Mouse (Mus musculus): ENCODE data around the gene Plekhh3. TPM values are rescaled to one million over a fixed set of nuclear protein-coding genes. Genes with fewer than 3 reads are reported as not detected.

The Plekhh3 gene
- total RNA-seq, 2 experiments from 2014 or later: 13.2 to 13.4 TPM

- DNase-seq (ENCODE audit: low spot score in 2 of 2): no peak
Observed at GRCm38 (mm10) chr11:101187541-101187940, 16.4 kb upstream of the Plekhh3 start.

GRCm38 (mm10) chr11:101186526-101187247 is 15.5 kb upstream of the Plekhh3 start:
- no peak for DNase-seq (ENCODE audit: low spot score in 2 of 2)

DNA sequence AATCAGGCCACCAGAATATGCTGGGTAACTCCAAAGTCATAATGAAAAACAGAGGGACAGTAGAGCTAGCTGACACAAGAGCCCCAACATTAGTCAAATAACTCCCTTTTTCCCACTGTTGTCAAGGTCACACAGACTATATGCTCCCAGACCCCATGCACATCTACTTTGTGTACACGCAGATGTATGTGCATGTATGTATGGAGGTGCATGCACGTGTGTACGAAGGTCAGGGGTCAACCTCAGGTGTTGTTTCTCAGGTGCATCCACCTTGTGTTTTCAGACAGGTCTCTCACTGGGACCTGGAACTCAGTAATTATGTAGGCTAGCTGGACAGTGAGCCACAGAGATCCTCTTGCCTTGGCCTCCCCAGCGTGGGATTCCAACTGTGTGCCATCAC is 14.3 kb upstream of the Plekhh3 start:
- DNase-seq (ENCODE audit: low spot score in 2 of 2): no peak

DNA sequence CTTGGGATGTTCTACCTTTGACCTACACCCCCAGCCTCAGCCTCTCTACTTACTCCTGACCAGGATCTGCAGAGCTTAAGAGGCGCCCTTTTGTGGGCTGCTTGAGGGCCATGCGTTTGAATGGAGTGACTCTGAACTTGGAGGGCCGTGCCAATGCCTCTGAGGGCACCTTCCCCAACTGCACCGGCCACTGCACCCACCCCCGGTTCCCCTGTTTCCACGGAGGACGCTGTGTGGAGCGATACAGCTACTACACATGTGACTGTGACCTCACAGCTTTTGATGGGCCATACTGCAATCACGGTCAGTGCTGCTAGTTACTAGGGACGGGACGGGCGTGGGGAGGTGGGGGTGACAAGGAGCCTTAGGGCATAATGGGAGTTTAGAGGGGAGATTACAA is 13.8 kb upstream of the Plekhh3 start:
- no peak for DNase-seq (ENCODE audit: low spot score in 2 of 2)

DNA sequence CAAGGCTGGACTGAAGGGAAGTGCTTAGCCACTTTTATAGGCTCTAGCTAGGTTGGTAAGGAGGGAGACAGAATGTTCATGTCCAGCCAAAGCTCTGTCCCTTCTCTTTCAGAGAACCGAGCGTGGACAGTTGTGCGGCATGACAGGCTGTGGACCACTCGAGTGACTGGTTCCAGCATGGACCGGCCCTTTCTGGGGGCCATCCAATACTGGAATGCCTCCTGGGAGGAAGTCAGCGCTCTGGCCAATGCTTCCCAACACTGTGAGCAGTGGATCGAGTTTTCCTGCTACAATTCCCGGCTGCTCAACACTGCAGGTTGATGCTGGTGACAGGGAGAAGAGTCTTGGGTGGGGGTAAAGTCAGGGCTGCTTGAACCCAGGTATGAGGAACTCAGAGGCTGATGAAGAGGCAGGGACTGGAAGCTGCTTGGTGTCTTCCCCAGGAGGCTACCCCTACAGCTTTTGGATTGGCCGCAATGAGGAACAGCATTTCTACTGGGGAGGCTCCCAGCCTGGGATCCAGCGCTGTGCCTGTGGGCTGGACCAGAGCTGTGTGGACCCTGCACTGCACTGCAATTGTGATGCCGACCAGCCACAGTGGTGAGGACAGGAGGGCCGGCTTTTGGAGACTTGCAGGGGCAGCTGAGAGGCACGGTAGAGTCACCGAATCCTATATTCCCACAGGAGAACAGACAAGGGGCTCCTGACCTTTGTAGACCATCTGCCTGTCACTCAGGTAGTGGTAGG is 11.8 kb upstream of the Plekhh3 start:
- no peak for DNase-seq (ENCODE audit: low spot score in 2 of 2)

DNA sequence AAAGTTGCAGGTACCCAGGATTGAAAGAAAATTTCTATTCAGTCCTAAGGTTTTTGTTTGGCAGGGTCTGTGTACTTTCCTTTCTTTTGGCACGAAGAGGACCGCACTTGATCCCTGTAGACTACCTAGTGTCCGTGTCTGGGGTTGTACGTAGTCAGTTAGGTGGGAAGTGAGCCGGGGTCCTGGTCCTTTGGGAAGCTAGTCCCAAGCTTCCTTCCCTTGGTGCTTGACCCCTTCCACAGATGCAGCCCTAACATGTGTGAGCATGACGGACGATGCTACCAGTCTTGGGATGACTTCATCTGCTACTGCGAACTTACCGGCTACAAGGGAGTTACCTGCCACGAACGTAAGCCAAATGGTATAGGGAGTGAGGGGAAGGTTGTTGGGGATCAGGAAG is 10.8 kb upstream of the Plekhh3 start:
- DNase-seq (ENCODE audit: low spot score in 2 of 2): no peak

DNA sequence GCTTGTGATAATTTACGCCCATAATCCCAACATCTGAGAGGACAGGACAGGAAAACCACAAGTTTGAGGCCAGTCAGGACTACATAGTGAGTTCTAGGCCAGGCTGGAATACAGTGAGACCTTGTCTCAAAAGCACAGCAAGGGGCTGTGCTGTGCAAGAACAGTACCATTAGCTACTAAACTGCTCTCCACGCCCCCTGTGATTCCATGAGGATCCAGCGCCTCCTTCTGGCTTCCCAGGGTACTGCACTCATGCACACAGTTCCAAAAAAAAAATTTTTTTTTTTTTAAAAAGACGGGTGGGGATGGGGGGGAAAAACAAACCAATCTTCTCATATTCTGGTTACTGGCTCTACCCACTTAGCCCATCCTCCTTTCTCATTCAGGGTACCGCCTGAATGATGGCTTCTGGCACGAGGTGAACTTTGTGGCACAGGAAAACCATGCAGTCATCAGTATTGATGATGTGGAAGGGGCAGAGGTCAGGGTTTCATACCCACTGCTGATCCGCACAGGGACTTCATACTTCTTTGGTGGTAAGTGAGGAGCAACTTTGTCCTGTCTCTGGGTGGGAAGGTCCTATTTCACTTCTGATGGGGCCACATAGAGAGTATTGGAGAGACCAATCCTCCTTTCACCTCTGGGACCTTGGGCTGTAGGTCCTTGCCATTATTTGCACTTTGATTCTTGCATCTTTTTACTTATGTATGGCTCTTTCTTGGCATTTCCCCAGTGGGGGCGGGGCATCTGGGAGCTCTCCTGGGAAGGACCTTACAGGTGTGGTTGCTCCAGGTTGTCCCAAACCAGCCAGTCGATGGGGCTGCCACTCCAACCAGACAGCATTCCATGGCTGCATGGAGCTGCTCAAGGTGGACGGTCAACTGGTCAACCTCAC is 9.9 kb upstream of the Plekhh3 start:
- peak; percentile 78 to 86 for DNase-seq (ENCODE audit: low spot score in 2 of 2)

DNA sequence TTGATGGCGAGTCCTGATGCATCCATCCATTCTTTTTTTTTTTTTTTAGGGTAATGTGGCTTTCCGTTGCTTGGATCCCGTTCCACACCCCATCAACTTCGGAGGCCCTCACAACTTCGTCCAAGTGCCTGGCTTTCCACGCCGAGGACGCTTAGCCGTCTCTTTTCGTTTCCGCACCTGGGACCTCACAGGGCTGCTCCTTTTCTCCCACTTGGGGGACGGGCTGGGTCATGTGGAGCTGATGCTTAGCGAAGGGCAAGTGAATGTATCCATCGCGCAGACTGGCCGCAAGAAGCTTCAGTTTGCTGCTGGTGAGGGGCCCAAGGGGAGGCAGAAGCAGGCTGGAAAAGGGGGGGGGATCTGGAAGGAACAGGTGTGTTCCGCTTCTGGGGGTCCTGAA is 9.1 kb upstream of the Plekhh3 start:
- no peak for DNase-seq (ENCODE audit: low spot score in 2 of 2)

DNA sequence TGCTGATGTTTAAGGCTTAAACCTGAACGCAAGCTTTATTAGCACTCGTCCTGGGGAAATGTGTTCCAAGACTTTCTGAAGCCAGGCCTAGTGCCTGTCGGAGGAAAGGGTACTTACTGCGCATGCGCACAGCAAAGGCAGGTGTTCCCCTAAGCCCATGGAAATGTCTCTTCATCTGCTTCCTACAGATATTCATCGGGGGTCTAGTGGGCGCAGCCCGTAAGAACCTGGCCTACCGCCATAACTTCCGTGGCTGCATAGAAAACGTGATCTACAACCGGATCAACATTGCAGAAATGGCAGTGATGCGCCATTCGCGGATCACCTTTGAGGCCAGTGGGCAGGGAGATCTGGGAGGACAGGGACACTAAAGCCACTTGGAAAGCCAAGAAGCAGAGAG is 8.2 kb upstream of the Plekhh3 start:
- no peak for DNase-seq (ENCODE audit: low spot score in 2 of 2)

DNA sequence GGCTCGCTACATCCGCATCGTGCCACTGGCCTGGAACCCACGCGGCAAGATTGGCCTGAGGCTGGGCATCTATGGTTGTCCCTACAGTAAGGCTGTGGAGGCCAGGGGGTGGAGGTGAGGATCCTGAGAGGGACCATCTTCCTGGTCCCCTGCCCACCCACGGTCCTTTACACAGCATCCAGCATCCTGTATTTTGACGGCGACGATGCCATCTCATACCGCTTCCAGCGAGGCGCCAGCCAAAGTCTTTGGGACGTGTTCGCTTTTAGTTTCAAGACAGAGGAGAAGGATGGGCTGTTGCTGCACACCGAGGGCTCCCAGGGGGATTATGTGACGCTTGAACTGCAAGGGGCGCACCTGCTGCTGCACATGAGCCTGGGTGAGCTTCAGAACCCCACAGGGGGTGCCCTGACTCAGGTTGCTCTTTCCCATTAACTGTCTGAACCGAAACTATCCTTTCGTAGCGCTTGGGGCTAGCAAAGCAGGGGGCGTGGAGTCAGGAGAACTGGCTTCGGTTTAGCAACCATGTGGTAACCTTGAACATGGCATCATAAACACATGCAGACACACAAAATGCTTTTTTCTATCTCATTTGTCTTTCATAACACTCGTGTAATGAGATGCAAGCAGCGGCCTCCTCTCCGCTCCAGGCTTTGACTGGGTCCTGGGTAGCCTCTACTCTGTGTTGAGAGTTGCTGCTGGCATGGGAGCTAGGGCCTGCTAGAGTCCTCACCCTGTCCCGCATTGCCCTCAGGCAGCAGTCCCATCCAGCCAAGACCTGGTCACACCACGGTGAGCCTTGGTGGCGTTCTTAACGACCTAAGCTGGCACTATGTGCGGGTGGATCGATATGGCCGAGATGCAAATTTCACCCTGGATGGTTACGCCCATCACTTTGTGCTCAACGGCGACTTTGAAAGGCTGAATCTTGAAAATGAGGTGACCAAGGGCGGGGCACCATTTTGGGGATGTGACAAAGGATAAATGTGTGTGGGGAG is 7.2 kb upstream of the Plekhh3 start:
- no peak for DNase-seq (ENCODE audit: low spot score in 2 of 2)

DNA sequence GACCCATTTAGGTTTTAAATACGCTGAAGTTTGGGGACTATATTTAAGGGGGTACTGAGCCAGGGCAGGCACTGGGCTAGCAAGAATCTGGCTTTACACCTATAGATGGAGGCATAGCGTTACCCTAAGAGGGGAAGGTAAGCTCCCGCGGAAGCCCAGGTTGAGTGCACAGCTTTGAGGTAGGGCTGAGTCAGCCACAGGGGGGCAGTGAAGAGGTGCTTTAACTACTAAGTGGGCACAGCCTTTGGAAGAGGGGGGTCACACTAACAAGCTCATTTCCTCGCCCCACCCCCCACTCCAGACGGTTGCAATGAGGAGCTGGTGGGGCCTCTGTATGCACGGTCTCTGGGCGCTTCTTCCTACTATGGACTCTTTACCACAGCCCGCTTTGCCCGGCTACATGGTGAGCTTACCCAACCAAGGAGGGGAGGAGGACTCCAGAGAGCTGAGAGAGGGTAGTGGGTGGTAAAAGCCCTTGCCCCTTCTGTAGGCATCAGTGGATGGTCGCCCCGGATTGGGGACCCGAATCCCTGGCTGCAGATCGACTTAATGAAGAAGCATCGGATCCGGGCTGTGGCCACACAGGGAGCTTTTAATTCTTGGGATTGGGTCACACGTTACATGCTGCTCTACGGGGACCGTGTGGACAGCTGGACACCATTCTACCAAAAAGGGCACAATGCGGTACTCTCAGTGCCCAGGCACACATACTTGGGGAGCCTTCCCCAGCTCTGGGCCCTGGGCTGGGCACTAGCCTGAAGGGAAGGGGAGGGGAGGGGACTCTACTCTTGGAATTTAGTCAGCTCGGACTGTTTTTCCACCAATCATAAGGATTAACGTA is 6.0 kb upstream of the Plekhh3 start:
- peak; percentile 75 to 77 for DNase-seq (ENCODE audit: low spot score in 2 of 2)

DNA sequence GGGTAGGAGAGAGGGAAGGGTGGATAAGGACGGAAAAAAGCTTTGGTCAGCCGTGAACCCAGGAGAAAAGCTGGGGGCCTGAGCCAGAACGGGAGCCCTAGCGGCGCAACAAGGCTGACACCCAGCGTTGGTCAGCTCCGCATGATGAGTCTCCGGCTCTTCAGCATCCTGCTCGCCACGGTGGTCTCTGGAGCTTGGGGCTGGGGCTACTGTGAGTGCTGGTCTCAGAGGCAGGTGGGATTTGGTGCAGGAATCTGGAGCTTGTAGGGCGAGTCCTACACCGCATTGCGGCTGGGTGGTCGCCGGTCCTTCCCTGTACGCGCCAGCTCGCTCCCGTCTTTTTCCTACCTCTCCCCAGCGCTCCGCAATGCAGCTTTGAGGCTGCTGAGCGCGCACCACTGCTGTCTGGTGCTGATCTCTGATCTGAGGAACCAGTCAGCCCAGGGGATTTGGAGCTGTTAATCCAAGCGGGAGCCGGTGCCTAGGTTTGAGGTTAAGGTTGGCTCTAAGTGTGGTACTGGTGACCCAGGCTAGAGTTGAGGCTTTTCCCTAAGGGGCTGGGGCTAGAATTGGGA is 5.1 kb upstream of the Plekhh3 start:
- peak; percentile 43 to 58 for DNase-seq (ENCODE audit: low spot score in 2 of 2)

- DNase-seq (ENCODE audit: low spot score in 2 of 2): peak in 1 of 2 experiments; percentile 50
Observed at GRCm38 (mm10) chr11:101175636-101176116, 4.5 kb upstream of the Plekhh3 start.

GRCm38 (mm10) chr11:101174851-101175628 is 3.9 kb upstream of the Plekhh3 start, which contains the start of gene Ccr10:
Ccr10 (minus strand) TSS chr11:101175443.
- DNase-seq (ENCODE audit: low spot score in 2 of 2): no peak

GRCm38 (mm10) chr11:101174389-101174745 is 3.2 kb upstream of the Plekhh3 start:
- no peak for DNase-seq (ENCODE audit: low spot score in 2 of 2)

DNA sequence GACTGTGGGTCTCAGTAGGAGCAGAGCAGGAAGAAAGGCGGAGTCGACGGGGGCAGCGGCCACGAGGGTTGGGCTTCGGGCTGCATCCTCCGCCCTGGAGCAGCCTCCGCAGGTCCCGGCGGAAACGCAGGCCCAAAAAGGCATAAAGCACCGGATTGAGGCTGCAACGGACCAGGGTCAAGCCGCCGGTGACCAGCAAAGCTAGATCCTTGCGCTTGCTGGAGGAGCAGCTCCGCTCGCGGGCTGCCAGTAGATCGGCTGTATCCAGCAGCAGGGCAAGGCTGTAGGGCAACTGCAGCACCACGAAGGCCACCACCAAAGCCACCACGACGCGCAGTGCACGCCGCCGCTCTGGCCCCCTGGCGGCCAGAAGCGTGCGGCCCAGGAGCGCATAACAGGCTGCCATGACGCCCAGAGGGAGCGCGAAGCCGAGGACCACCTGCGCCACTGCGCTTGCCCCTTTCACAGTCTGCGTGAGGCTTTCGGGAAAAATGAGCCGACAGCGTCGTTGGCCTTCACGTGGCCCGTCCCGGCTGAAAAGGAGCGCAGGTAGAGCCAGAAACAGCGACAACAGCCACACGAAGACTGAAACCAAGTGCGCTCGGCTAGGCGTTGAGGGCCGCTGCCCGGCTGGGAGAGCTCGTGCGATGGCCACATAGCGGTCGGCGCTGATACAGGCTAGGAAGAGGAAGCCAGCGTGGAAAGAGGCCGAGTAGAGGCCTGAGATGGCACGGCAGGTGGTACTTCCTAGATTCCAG is 2.7 kb upstream of the Plekhh3 start:
- DNase-seq (ENCODE audit: low spot score in 2 of 2): peak; percentile 65 to 79

- DNase-seq (ENCODE audit: low spot score in 2 of 2): no peak
Observed at GRCm38 (mm10) chr11:101173112-101173511, 2.0 kb upstream of the Plekhh3 start.

- DNase-seq (ENCODE audit: low spot score in 2 of 2): no peak
Observed at GRCm38 (mm10) chr11:101172434-101172815, 1.3 kb upstream of the Plekhh3 start.
